Mouse (Mus musculus) cerebellum, adult 2 months (tissue): ENCODE results near the gene Dgkq.

Experiments
- CTCF ChIP-seq: fragments of 200-500 bp; IDR thresholded peaks from 2 replicates; pipeline ENCODE4 v1.5.1; 2011; ENCODE audit warnings: low read depth, mild to moderate bottlenecking, control low read depth, low read length, moderate library complexity, borderline replicate concordance; ENCODE audit not compliant: insufficient read depth
- POLR2A ChIP-seq: fragments of 200-500 bp; IDR thresholded peaks from 2 replicates; pipeline ENCODE4 v1.6.1; 2011; ENCODE audit warnings: low read length, control low read depth, borderline replicate concordance; ENCODE audit not compliant: insufficient read depth

DNA sequence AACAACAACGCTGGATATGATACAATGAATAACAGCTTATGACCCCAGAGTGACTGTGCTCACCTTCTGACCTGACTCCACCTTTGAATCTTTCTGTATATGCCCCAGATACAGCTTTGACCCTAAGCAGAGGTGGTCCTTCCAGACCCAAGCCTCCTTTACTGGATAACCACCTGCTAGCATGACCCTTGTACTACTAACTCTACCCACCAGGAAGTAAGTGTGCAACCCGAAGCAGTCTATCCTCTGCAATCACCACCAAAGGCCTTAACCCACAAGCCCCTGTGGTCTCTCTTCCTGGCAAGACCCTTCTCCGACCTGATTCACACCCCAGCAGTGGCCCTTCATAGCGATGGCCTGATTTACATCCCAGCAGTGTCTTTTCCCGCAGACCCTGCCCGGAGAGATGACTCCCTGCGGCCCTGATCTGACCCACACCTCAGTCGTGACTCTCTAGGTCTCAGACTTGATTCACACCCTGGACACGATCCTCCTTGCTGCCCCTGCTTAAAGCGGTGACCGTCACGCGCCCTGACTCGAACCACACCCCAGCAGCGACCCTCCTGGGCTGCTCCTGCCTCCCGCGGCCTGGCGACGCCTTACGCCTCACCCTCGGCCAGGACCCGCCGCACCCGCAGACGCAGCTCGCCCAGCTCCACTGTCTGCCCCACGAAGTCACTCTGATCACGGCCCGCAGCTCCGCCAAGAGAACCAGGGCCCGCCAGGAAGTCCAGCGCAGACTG is 40.4 kb downstream of the Dgkq start:
- TF ChIP-seq CTCF, result no peak
- TF ChIP-seq POLR2A, result no peak
